Mouse (Mus musculus) pancreas, adult 10 weeks (tissue): Measurements from ENCODE around the gene Pla2g10. TPM values are rescaled to one million over a fixed set of nuclear protein-coding genes. Genes with fewer than 3 reads are reported as not detected.

Source experiments
- polyA plus RNA-seq: library from polyadenylated mRNA; stranded (reverse); fragments of 350-450 nt; fragmentation: Illumina TruSeq; extraction: RNeasy Lipid Tissue Mini Kit (QIAGEN cat#74804); gene quantifications from one replicate; pipeline ENCODE4 v1.2.3, GENCODE M21; 2015; ENCODE audit warnings: low read depth, low replicate concordance; ENCODE audit not compliant: insufficient read depth

The Pla2g10 gene
- polyA plus RNA-seq = not detected

GRCm38 (mm10) chr16:13730285-13731255, at the start of gene Pla2g10:
Pla2g10 (minus strand) TSS chr16:13730983.

DNA sequence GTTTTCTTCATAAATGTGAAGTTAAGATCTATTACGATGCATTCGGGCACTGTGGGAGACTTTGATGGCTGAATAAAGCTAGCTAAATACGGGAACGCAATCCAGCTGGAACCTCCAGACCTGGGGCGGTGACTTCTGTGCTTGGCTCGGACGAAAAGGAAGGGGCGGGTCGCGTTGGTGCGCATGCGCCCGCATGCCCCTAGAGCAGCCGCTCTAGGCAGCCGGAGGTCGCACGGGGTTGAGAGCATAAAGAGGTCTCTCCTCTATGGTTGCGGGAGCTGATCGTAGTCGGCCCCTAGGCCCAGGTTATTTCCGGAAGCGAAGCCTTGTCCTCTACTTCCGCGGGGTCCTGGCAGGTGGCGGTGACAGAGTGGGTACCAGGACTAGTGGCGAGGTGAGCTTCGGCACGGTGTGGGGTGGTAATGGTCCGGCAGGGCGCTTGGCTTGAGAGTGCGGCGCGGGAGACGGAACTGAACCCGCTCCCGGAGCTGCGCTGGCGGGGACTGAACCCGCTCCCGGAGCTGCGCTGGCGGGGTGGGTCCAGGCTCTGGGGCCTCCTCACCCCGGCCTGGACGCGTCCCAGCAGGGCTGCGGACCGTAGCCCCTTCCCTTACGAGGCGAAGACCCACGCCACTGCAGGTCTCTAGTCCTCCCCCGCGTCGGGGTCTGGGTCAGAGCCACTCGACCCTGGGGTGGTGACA, 58.9 kb downstream of the Pla2g10 start, which contains the start of the genes Bfar and 3110001I22Rik:
Gene Bfar, plus strand, starts transcription at position 174 of the 701 bp plus-strand sequence.
Gene 3110001I22Rik, plus strand, starts transcription at position 245 of the 701 bp plus-strand sequence.

DNA sequence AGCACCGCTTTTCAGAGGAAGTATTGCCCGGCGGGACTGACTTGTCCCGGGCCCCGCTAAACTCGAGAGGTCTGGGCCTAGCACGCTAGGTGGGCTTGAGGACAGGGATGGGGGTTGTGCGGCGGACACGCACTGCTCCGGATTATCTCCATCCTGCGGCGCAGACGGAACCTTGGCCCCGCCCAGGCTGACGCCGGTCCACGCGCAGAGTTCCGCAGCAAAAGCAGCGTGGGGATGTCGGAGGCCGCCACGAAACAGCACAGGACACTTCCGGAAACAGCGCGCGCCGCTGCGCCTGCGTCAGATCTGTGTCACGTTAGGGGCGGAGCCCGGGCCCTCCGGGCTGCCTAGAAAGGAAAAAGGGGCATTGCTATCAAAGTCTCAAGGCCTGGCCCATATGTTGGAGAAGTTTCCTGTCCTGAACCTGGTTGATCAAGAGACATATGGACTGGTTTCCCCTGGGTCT, 62.9 kb downstream of the Pla2g10 start, which contains the start of gene Parn:
Gene Parn, minus strand, starts transcription at position 293 of the 466 bp plus-strand sequence.

Other genes with a start within 250 kb of the Pla2g10 start
- 5.1 TPM for gene Parn, start 62.8 kb downstream of the Pla2g10 start, polyA plus RNA-seq
- gene Bfar, start 59.1 kb downstream of the Pla2g10 start, polyA plus RNA-seq = 12.8 TPM
- gene 3110001I22Rik, start 59.1 kb downstream of the Pla2g10 start, polyA plus RNA-seq = 1.2 TPM
- gene Rrn3, start 49.7 kb upstream of the Pla2g10 start, polyA plus RNA-seq = 4.7 TPM
- gene Ntan1, start 87.9 kb upstream of the Pla2g10 start, polyA plus RNA-seq = 22.5 TPM
- gene Pdxdc1, start 172.1 kb upstream of the Pla2g10 start, polyA plus RNA-seq = 40.8 TPM
- gene Mpv17l, start 172.2 kb upstream of the Pla2g10 start, polyA plus RNA-seq = 2.7 TPM